Mouse (Mus musculus) stomach, embryonic 14.5 days (tissue): ENCODE data around the gene Exph5. TPM values are rescaled to one million over a fixed set of nuclear protein-coding genes. Genes with fewer than 3 reads are reported as not detected.

Experiments used
- ATAC-seq: fragments of 200-750 bp; cut with Nextera tagmentation; 2 replicates; pipeline ENCODE4 v1.8.0; 2017; ENCODE audit warnings: low read depth, moderate TSS enrichment; ENCODE audit not compliant: insufficient number of reproducible peaks, insufficient read depth, low FRiP score
- H3K27ac ChIP-seq: fragments of 300-500 bp; sonication (generic); 2 replicates; pipeline ENCODE4 v1.5.1; 2014; ENCODE audit warnings: mild to moderate bottlenecking, low read length, moderate library complexity, mixed read lengths
- H3K27me3 ChIP-seq: fragments of 300-500 bp; sonication (generic); 2 replicates; pipeline ENCODE4 v1.6.1; 2014; ENCODE audit warnings: low read length, control low read depth, mixed read lengths; ENCODE audit not compliant: control insufficient read depth, insufficient read depth
- H3K36me3 ChIP-seq: fragments of 300-500 bp; sonication (generic); 2 replicates; pipeline ENCODE4 v1.6.1; 2014; ENCODE audit warnings: mild to moderate bottlenecking, control low read depth, low read length, moderate library complexity, mixed read lengths; ENCODE audit not compliant: control insufficient read depth, insufficient read depth
- H3K4me1 ChIP-seq: fragments of 300-500 bp; sonication (generic); 2 replicates; pipeline ENCODE4 v1.6.1; 2014; ENCODE audit warnings: low read length, control low read depth, mixed read lengths; ENCODE audit not compliant: control insufficient read depth, insufficient read depth
- H3K4me2 ChIP-seq: fragments of 300-500 bp; sonication (generic); replicated peaks from 2 replicates; pipeline ENCODE4 v1.6.1; 2014; ENCODE audit warnings: low read depth, low read length, control low read depth
- H3K4me3 ChIP-seq: fragments of 300-500 bp; sonication (generic); 2 replicates; pipeline ENCODE4 v1.5.1; 2014; ENCODE audit warnings: low read depth, low read length, control low read depth
- H3K9ac ChIP-seq: fragments of 300-500 bp; sonication (generic); replicated peaks from 2 replicates; pipeline ENCODE4 v1.6.1; 2014; ENCODE audit warnings: low read depth, mild to moderate bottlenecking, control low read depth, low read length, moderate library complexity, mixed read lengths
- H3K9me3 ChIP-seq: fragments of 300-500 bp; sonication (generic); 2 replicates; pipeline ENCODE4 v1.6.1; 2016; ENCODE audit warnings: low read depth, low read length, control low read depth; ENCODE audit not compliant: control insufficient read depth
- WGBS: fragments of 180-500 bp; shearing (Covaris S2); extraction: QIAGEN DNeasy Blood & Tissue Kit; methylation state at CpG from one replicate; pipeline ENCODE4 v1.1.7; 2014; 5-methylcytosine and 5-hydroxymethylcytosine counted together
- polyA plus RNA-seq: library from polyadenylated mRNA; unstranded; fragments of >200 nt; fragmentation: Nextera tagmentation; extraction: Ambion mirVana; gene quantifications from 2 replicates; pipeline ENCODE4 v1.2.1, GENCODE M21; 2014

Gene Exph5
- polyA plus RNA-seq, 1 experiment from 2014 or later = 14.7 TPM

GRCm38 (mm10) chr9:53340328-53340916 is 39.0 kb downstream of the Exph5 start:
- no peaks in the 10 kb centered on the region for H3K36me3 ChIP-seq
- H3K27ac ChIP-seq = peak overlapping the region; percentile 74; the same call in 1 of the 2 replicates
- WGBS = 28% methylated on average over 17 of the region's 17 CpGs
- no peaks in the 10 kb centered on the region for H3K9me3 ChIP-seq
- no peak overlapping the region for H3K9ac ChIP-seq
- no peaks in the 10 kb centered on the region for H3K27me3 ChIP-seq
- ATAC-seq = peak; percentile 29; the same call in 1 of the 2 replicates
- no peaks in the 10 kb centered on the region for H3K4me1 ChIP-seq
- H3K4me2 ChIP-seq = peak overlapping the region; percentile 55
- peak overlapping the region; percentile 37 for H3K4me3 ChIP-seq

- no peak overlapping the region for H3K9ac ChIP-seq
Observed at GRCm38 (mm10) chr9:53340969-53341368, 39.5 kb downstream of the Exph5 start.

GRCm38 (mm10) chr9:53341981-53342380 is 40.5 kb downstream of the Exph5 start:
- Histone ChIP-seq H3K4me3 (peak overlapping the region; percentile 37), H3K9ac (no peak overlapping the region), H3K9me3 (no peaks in the 10 kb centered on the region), H3K27me3 (no peaks in the 10 kb centered on the region), H3K36me3 (no peaks in the 10 kb centered on the region), H3K4me2 (peak overlapping the region; percentile 55), H3K27ac (0 out of 2 replicates have a peak overlapping the region, but pooled peaks have one; percentile 74), H3K4me1 (no peaks in the 10 kb centered on the region)
- 73% methylated on average over 3 of the region's 3 CpGs for WGBS
- no peak for ATAC-seq

More at GRCm38 (mm10) chr9:53340969-53341368, 39.5 kb downstream of the Exph5 start:
- no peaks in the 10 kb centered on the region for H3K36me3 ChIP-seq
- WGBS = 4% methylated on average over 14 of the region's 14 CpGs
- no peaks in the 10 kb centered on the region for H3K27me3 ChIP-seq
- no peaks in the 10 kb centered on the region for H3K4me1 ChIP-seq
- peak overlapping the region; percentile 55 for H3K4me2 ChIP-seq
- peak overlapping the region; percentile 37 for H3K4me3 ChIP-seq
- ATAC-seq = peak; percentile 82; the same call in 1 of the 2 replicates
- peak overlapping the region; percentile 74; the same call in 1 of the 2 replicates for H3K27ac ChIP-seq
- no peaks in the 10 kb centered on the region for H3K9me3 ChIP-seq

- Histone ChIP-seq H3K4me1 (no peaks in the 10 kb centered on the region), H3K4me3 (no peak overlapping the region), H3K27me3 (no peaks in the 10 kb centered on the region), H3K27ac (no peak overlapping the region), H3K9me3 (no peaks in the 10 kb centered on the region), H3K9ac (no peak overlapping the region), H3K36me3 (no peaks in the 10 kb centered on the region), H3K4me2 (no peak overlapping the region)
- WGBS = 83% methylated on average over 9 of the region's 9 CpGs
- ATAC-seq = no peak
Observed at GRCm38 (mm10) chr9:53344646-53345432, 43.4 kb downstream of the Exph5 start.

GRCm38 (mm10) chr9:53345728-53346127 is 44.3 kb downstream of the Exph5 start:
- ATAC-seq = no peak
- Histone ChIP-seq H3K27ac (no peak overlapping the region), H3K9me3 (peaks cover 3% of the 10 kb centered on the region; the same call in 1 of the 2 replicates), H3K4me2 (no peak overlapping the region), H3K4me1 (no peaks in the 10 kb centered on the region), H3K36me3 (no peaks in the 10 kb centered on the region), H3K27me3 (no peaks in the 10 kb centered on the region), H3K9ac (no peak overlapping the region), H3K4me3 (no peak overlapping the region)
- WGBS = 55% methylated on average over 3 of the region's 3 CpGs

GRCm38 (mm10) chr9:53346402-53346801 is 44.9 kb downstream of the Exph5 start:
- Histone ChIP-seq H3K4me1 (no peaks in the 10 kb centered on the region), H3K4me2 (no peak overlapping the region), H3K9me3 (peaks cover 3% of the 10 kb centered on the region; the same call in 1 of the 2 replicates), H3K27ac (no peak overlapping the region), H3K36me3 (no peaks in the 10 kb centered on the region), H3K9ac (no peak overlapping the region), H3K4me3 (no peak overlapping the region), H3K27me3 (no peaks in the 10 kb centered on the region)
- 33% methylated on average over 6 of the region's 6 CpGs for WGBS
- no peak for ATAC-seq

GRCm38 (mm10) chr9:53349211-53349610 is 47.7 kb downstream of the Exph5 start:
- no peaks in the 10 kb centered on the region for H3K27me3 ChIP-seq
- H3K36me3 ChIP-seq = no peaks in the 10 kb centered on the region
- no peak for ATAC-seq
- H3K4me1 ChIP-seq = no peaks in the 10 kb centered on the region
- H3K9me3 ChIP-seq = peaks cover 3% of the 10 kb centered on the region; the same call in 1 of the 2 replicates
- 81% methylated on average over 1 of the region's 1 CpGs for WGBS
- H3K4me3 ChIP-seq = no peak overlapping the region
- no peak overlapping the region for H3K4me2 ChIP-seq
- no peak overlapping the region for H3K27ac ChIP-seq
- H3K9ac ChIP-seq = no peak overlapping the region

GRCm38 (mm10) chr9:53350331-53350730 is 48.9 kb downstream of the Exph5 start:
- H3K27ac ChIP-seq = no peak overlapping the region
- ATAC-seq = no peak
- WGBS = 93% methylated on average over 2 of the region's 2 CpGs
- H3K4me3 ChIP-seq = no peak overlapping the region
- H3K9me3 ChIP-seq = peaks cover 3% of the 10 kb centered on the region; the same call in 1 of the 2 replicates
- H3K4me1 ChIP-seq = no peaks in the 10 kb centered on the region
- H3K36me3 ChIP-seq = no peaks in the 10 kb centered on the region
- no peaks in the 10 kb centered on the region for H3K27me3 ChIP-seq
- H3K9ac ChIP-seq = no peak overlapping the region
- no peak overlapping the region for H3K4me2 ChIP-seq
